Mouse (Mus musculus) yolk sac, embryonic 10.5 days (tissue): Measurements from ENCODE around the gene Rpl21.

Source experiments
- DNase-seq: peaks from one replicate; pipeline ENCODE4 v3.0.0-alpha.2; 2017; ENCODE audit warnings: low spot score

Rpl21 gene

GRCm38 (mm10) chr5:146832769-146833448, at the start of gene Rpl21:
Gene Rpl21, plus strand, starts transcription at chr5:146832890.
- DNase-seq = peak; percentile 95

- no peak for DNase-seq
Observed at GRCm38 (mm10) chr5:146783300-146783699, 49.4 kb upstream of the Rpl21 start.

- no peak for DNase-seq
Observed at GRCm38 (mm10) chr5:146783891-146784290, 48.8 kb upstream of the Rpl21 start.

- no peak for DNase-seq
Observed at GRCm38 (mm10) chr5:146786123-146786522, 46.6 kb upstream of the Rpl21 start.

- DNase-seq = no peak
Observed at GRCm38 (mm10) chr5:146789413-146789812, 43.3 kb upstream of the Rpl21 start.

GRCm38 (mm10) chr5:146790944-146791343, 41.7 kb upstream of the Rpl21 start:
- DNase-seq = no peak

GRCm38 (mm10) chr5:146792140-146792791, 40.4 kb upstream of the Rpl21 start:
- no peak for DNase-seq

GRCm38 (mm10) chr5:146793630-146794083, 39.0 kb upstream of the Rpl21 start:
- no peak for DNase-seq

- peak; percentile 55 for DNase-seq
Observed at GRCm38 (mm10) chr5:146794084-146794852, 38.4 kb upstream of the Rpl21 start.

GRCm38 (mm10) chr5:146794853-146795252, 37.8 kb upstream of the Rpl21 start, which contains the start of gene Usp12:
Gene Usp12, minus strand, starts transcription at chr5:146795006.
- DNase-seq = peak; percentile 98

GRCm38 (mm10) chr5:146795728-146796127, 37.0 kb upstream of the Rpl21 start:
- DNase-seq = no peak

GRCm38 (mm10) chr5:146798031-146798430, 34.7 kb upstream of the Rpl21 start:
- DNase-seq = no peak

GRCm38 (mm10) chr5:146806004-146806430, 26.7 kb upstream of the Rpl21 start:
- no peak for DNase-seq

GRCm38 (mm10) chr5:146809951-146810350, 22.7 kb upstream of the Rpl21 start:
- DNase-seq = no peak

GRCm38 (mm10) chr5:146812866-146813265, 19.8 kb upstream of the Rpl21 start:
- no peak for DNase-seq

GRCm38 (mm10) chr5:146813421-146813820, 19.3 kb upstream of the Rpl21 start:
- DNase-seq = no peak

GRCm38 (mm10) chr5:146815394-146815793, 17.3 kb upstream of the Rpl21 start:
- no peak for DNase-seq

GRCm38 (mm10) chr5:146817583-146817982, 15.1 kb upstream of the Rpl21 start:
- DNase-seq = no peak

GRCm38 (mm10) chr5:146818906-146819623, 13.6 kb upstream of the Rpl21 start:
- no peak for DNase-seq

GRCm38 (mm10) chr5:146823005-146823404, 9.7 kb upstream of the Rpl21 start:
- no peak for DNase-seq

GRCm38 (mm10) chr5:146829528-146829927, 3.2 kb upstream of the Rpl21 start:
- DNase-seq = no peak

- no peak for DNase-seq
Observed at GRCm38 (mm10) chr5:146832435-146832768, 288 bp upstream of the Rpl21 start.
